Mouse (Mus musculus) cerebellum, adult 2 months (tissue): ENCODE data around the gene Wnt1. TPM values are rescaled to one million over a fixed set of nuclear protein-coding genes. Genes with fewer than 3 reads are reported as not detected.

Source experiments
- DNase-seq, 2 experiments: peaks; one replicate each; pipeline ENCODE4 v3.0.0; 2021
- H3K27ac ChIP-seq: fragments of 200-500 bp; 2 replicates; pipeline ENCODE4 v1.5.1; 2012; ENCODE audit warnings: low read length, control low read depth, inconsistent platforms; ENCODE audit not compliant: insufficient read depth
- H3K27me3 ChIP-seq: fragments of 200-500 bp; 2 replicates; pipeline ENCODE4 v1.6.1; 2012; ENCODE audit warnings: inconsistent platforms, mild to moderate bottlenecking, low read length, moderate library complexity; ENCODE audit not compliant: control insufficient read depth, insufficient read depth
- H3K4me1 ChIP-seq: fragments of 200-500 bp; 2 replicates; pipeline ENCODE4 v1.6.1; 2011; ENCODE audit warnings: low read length; ENCODE audit not compliant: control insufficient read depth, insufficient read depth
- H3K4me3 ChIP-seq: fragments of 200-500 bp; replicated peaks from 2 replicates; pipeline ENCODE3; 2011; ENCODE audit warnings: mild to moderate bottlenecking, low read depth, low read length, control low read depth; ENCODE audit not compliant: insufficient read depth
- CTCF ChIP-seq: fragments of 200-500 bp; IDR thresholded peaks from 2 replicates; pipeline ENCODE4 v1.5.1; 2011; ENCODE audit warnings: low read depth, mild to moderate bottlenecking, control low read depth, low read length, moderate library complexity, borderline replicate concordance; ENCODE audit not compliant: insufficient read depth
- POLR2A ChIP-seq: fragments of 200-500 bp; IDR thresholded peaks from 2 replicates; pipeline ENCODE4 v1.6.1; 2011; ENCODE audit warnings: low read length, control low read depth, borderline replicate concordance; ENCODE audit not compliant: insufficient read depth
- WGBS: fragments of 180-500 bp; shearing (Covaris S2); methylation state at CpG from one replicate; pipeline ENCODE4 v1.1.7; 2018; 5-methylcytosine and 5-hydroxymethylcytosine counted together
- polyA plus RNA-seq: library from polyadenylated mRNA; depleted of rRNA; stranded (reverse); fragments of >200 nt; gene quantifications from 2 replicates; pipeline ENCODE4 v1.2.3, GENCODE M21; 2012; rRNA removed

Wnt1 gene
- polyA plus RNA-seq, 1 experiment: not detected

- no peaks in the 10 kb centered on the region for H3K4me1 ChIP-seq
- WGBS: 91% methylated on average over 14 of the region's 14 CpGs
Measured at GRCm38 (mm10) chr15:98835291-98835690, 45.6 kb downstream of the Wnt1 start.

DNA sequence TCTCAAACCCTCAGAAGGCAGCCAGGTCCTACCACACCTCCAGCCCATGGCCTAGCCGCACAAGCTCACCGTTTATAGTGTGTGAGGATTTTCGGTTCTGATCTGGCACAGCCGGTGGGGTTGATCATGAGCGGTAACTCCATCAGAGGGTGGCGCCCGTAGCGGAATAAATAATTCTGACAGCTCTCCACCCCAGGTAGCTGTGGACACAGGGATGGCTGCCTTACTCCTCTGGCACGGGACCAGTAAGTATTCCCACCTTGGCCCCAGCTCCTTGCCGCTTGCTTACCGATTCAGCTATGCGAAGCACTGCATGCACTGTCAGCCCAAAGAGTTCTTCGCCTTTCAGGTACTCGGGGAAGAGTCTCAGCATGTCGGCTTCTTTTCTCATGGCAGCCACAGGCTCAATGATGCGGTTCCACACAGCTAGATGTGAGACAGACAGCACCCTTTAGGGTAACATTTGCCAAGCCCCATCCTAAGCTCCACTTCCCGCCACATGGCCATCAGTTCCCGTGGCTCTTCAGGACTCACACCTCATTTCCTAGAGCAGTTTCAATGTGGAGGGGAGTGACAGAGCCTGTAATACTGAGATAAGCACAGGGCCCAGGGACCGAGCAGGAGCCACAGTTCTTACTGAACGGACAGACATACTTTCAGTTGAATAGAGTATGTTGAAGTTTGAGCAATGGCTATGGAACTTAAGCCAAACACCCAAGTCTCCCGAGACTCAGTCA, 47.5 kb downstream of the Wnt1 start:
- TF ChIP-seq CTCF: no peak
- no peak for TF ChIP-seq POLR2A
- Histone ChIP-seq H3K4me3 (no peak overlapping the region), H3K27me3 (no peaks in the 10 kb centered on the region), H3K4me1 (no peaks in the 10 kb centered on the region), H3K27ac (no peak overlapping the region)
- 74% methylated on average over 21 of the region's 21 CpGs for WGBS
- DNase-seq: no peak

More at GRCm38 (mm10) chr15:98835291-98835690, 45.6 kb downstream of the Wnt1 start:
- Histone ChIP-seq H3K27ac (no peak overlapping the region), H3K27me3 (no peaks in the 10 kb centered on the region), H3K4me3 (no peak overlapping the region)
- TF ChIP-seq POLR2A (no peak), CTCF (no peak)
- no peak for DNase-seq

DNA sequence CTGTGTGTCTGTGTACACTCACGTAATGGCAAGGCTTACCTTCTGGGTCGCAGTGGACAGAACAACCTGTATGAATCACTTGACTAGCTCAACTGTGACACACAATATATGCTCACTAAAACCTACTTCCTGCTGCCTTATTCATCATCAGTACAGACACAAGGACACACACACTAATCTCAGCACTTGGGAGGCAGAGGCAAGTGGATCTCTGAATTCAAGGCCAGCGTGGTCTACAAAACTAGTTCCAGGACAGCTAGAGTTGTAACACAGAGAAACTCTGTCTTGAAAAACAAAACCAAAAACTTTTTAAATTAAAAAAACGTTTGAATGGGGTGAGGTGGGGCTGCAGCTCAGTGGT, 48.1 kb downstream of the Wnt1 start:
- Histone ChIP-seq H3K4me3 (no peak overlapping the region), H3K27me3 (no peaks in the 10 kb centered on the region), H3K27ac (no peak overlapping the region), H3K4me1 (no peaks in the 10 kb centered on the region)
- WGBS: 73% methylated on average over 4 of the region's 4 CpGs
- TF ChIP-seq CTCF (no peak), POLR2A (no peak)
- DNase-seq: no peak

GRCm38 (mm10) chr15:98839161-98839560, 49.5 kb downstream of the Wnt1 start:
- Histone ChIP-seq H3K27ac (no peak overlapping the region), H3K4me1 (no peaks in the 10 kb centered on the region), H3K4me3 (no peak overlapping the region), H3K27me3 (no peaks in the 10 kb centered on the region)
- no peak for DNase-seq
- WGBS: 70% methylated on average over 14 of the region's 14 CpGs
- TF ChIP-seq POLR2A (no peak), CTCF (no peak)

- Histone ChIP-seq H3K4me3 (no peak overlapping the region), H3K4me1 (no peaks in the 10 kb centered on the region), H3K27me3 (no peaks in the 10 kb centered on the region), H3K27ac (no peak overlapping the region)
- TF ChIP-seq POLR2A: no peak
- TF ChIP-seq CTCF: no peak
- DNase-seq: peak in 1 of 2 experiments; percentile 14
- 90% methylated on average over 30 of the region's 30 CpGs for WGBS
Measured at GRCm38 (mm10) chr15:98839671-98840585, 50.3 kb downstream of the Wnt1 start.

Other genes starting within 250 kb of the Wnt1 start
- 24.1 and 24.2 TPM in 2 replicates for gene Ccnt1, start 218.9 kb upstream of the Wnt1 start, polyA plus RNA-seq
- gene 4930415O20Rik, start 218.9 kb upstream of the Wnt1 start, polyA plus RNA-seq: not detected in 2 replicates
- 31.1 and 31.3 TPM in 2 replicates for gene Adcy6, start 179.8 kb upstream of the Wnt1 start, polyA plus RNA-seq
- 65.4 and 69.7 TPM in 2 replicates for gene Cacnb3, start 159.0 kb upstream of the Wnt1 start, polyA plus RNA-seq
- gene Ddx23, start 127.0 kb upstream of the Wnt1 start, polyA plus RNA-seq: 69.4 and 71.7 TPM in 2 replicates
- 42.4 and 47.4 TPM in 2 replicates for gene Rnd1, start 112.4 kb upstream of the Wnt1 start, polyA plus RNA-seq
- gene Ccdc65, start 81.7 kb upstream of the Wnt1 start, polyA plus RNA-seq: 4.8 TPM in 2 replicates
- gene Fkbp11, start 61.7 kb upstream of the Wnt1 start, polyA plus RNA-seq: 4.1 and 4.7 TPM in 2 replicates
- 202 and 210 TPM in 2 replicates for gene Arf3, start 26.6 kb upstream of the Wnt1 start, polyA plus RNA-seq
- 0.15 and 0.22 TPM in 2 replicates for gene Wnt10b, start 11.7 kb upstream of the Wnt1 start, polyA plus RNA-seq
- 1.0 and 1.3 TPM in 2 replicates for gene Ddn, start 19.6 kb downstream of the Wnt1 start, polyA plus RNA-seq
- gene Prkag1, start 41.7 kb downstream of the Wnt1 start, polyA plus RNA-seq: 90.3 and 93.6 TPM in 2 replicates
- 49.9 and 52.6 TPM in 2 replicates for gene Kmt2d, start 81.3 kb downstream of the Wnt1 start, polyA plus RNA-seq
- gene Rhebl1, start 104.7 kb downstream of the Wnt1 start, polyA plus RNA-seq: 18.7 and 19.8 TPM in 2 replicates
- 0.07 and 0.10 TPM in 2 replicates for gene Dhh, start 108.7 kb downstream of the Wnt1 start, polyA plus RNA-seq
- 37.5 and 39.7 TPM in 2 replicates for gene Lmbr1l, start 128.4 kb downstream of the Wnt1 start, polyA plus RNA-seq
- 1,352 and 1,359 TPM in 2 replicates for gene Tuba1b, start 144.7 kb downstream of the Wnt1 start, polyA plus RNA-seq
- gene Gm49450, start 163.7 kb downstream of the Wnt1 start, polyA plus RNA-seq: 0.75 and 2.6 TPM in 2 replicates
- gene Tuba1a, start 163.8 kb downstream of the Wnt1 start, polyA plus RNA-seq: 1,294 and 1,344 TPM in 2 replicates
- 6.4 and 9.0 TPM in 2 replicates for gene Tuba1c, start 240.0 kb downstream of the Wnt1 start, polyA plus RNA-seq